Mouse (Mus musculus): Measurements from ENCODE around the gene Cacng8.

Gene Cacng8

DNA sequence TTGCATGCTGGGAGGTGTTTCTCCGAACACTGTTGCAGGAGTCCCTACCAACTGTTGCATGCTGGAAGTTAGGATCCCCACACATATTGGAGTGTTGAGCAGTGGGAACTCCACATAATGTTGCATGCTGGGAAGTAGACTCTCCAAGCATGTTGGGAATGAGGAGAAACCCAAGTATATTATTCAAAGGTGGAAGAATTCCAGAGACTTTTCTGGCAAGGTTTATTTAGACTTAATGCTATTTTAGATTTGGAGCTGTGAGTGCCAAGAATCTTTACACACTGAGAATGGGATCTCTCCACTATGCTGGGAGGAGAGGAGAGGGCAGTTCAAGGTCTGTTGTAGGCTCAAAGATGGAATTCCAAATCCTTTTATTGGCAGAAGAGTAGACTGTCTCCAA lies 41.6 kb downstream of the Cacng8 start:
- DNase-seq (ENCODE audit: low read depth): no peak

DNA sequence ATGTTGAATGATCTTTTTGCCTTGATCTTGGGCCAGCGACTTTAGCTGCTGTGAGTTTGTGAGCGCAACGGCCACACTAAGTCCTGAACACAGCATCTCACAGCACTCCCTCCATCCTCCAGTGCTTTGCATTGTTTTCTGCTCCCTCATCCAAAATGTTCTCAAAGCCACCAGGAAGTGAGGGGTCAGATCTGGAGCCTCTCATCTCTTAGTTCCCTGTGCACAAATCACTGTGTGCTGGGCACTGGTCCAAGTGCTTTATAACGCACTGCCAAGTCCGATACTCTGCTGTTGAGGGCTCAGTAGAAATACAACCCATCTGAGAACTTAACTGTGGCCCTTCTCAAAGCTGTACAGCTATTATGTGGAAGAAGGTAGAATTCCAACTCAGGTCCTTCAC lies 47.5 kb downstream of the Cacng8 start:
- DNase-seq (ENCODE audit: low read depth): no peak

DNA sequence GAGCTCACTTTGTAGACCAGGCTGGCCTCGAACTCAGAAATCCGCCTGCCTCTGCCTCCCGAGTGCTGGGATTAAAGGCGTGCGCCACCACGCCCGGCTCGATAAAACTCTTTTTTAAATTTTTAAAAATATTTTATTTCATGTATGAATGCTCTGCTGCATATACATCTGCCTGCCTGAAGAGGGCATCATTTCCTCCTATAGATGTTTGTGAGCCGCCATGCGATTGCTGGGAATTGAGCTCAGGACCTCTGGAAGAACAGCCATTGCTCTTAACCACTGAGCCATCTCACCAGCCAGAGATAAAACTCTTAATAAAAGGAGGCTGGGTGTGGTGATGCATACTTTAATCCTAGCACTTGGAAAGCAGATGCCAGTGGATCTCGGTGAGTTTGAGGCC lies 49.5 kb downstream of the Cacng8 start:
- no peak for DNase-seq (ENCODE audit: low read depth)

- DNase-seq (ENCODE audit: low read depth): no peak
Observed at GRCm38 (mm10) chr7:3440526-3440925, 50.0 kb downstream of the Cacng8 start.

DNA sequence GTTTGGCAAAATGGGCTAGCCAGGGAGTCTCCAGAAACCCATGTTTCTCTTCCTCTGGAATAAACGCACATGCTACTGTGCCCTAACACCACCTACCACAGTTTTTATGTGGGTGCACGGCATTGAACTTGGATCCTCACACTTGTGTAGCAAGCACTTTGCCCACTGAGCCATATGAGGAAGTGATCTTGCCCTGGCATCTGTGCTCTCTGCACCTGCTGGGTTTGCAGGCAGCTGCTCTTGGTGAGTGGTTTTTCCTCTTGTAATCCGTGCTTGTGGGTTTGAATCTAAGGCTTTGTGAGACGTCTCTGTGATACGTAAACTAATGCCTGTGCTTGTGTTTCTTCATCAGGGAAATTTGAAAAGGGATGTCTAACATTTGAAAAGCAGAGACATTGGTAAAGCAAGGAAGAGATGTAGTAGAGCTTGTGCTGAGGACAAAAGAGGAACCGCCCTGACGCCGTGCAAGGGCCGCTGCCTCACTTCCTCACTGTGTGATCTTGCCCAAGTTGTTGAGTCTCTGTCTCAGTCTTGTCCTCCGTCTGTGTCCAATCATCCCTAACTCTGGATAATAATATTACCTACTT lies 52.1 kb downstream of the Cacng8 start:
- DNase-seq (ENCODE audit: low read depth): peak; percentile 68

DNA sequence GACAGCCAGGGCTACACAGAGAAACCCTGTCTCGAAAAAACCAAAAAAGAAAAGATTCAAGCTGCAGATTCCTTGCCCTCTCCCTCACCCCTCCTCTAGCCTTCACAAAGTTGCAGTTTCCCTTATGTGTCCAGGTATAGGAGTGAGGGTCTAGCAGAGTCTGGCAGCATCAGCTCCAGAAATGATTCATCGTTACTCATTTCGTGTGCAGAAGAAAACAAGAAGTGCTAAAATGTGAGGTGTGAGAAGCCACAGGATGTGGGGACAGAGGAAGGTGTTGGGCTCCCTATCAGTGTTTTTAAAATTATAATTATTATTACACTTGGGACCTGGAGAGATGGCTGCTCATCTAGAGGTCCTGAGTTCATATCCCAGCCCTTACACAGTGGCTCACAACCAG lies 54.2 kb downstream of the Cacng8 start:
- peak; percentile 55 for DNase-seq (ENCODE audit: low read depth)

DNA sequence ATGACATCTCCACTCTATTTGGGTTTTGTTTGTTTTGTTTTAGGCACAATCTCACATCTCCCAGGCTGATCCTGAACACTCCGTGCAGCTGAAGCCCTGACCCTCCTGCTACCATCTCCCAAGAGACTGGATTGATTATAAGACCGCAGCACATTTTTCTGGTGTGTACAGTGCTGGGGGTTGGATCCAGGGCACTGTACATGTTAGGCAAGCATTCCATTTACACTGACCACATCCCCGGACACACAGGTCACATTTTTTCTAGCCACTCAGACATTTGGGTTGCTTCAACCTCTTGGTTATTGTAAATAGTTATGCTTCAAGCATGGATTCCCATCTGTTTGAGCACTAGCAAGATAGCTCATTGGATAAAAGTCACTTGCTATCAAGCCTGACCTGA lies 56.1 kb downstream of the Cacng8 start:
- no peak for DNase-seq (ENCODE audit: low read depth)

DNA sequence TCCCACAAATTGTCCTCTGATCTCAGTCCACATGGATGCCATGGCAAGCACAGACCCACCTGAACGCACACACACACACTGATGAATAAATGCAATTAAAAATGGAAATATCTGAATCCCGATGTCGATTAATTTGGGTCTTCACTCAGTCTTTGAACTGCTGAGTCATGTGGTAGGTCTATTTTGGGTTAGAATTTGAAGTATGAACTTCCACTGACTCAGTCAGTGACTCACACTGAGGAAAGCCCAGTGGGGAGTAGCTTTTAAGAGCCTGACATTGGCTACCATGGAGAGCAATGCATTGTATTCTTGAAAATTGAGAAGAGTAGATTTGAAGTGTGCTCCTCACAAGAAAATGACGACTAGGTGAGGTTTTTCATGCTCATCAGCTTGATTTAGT lies 56.5 kb downstream of the Cacng8 start:
- DNase-seq (ENCODE audit: low read depth): peak; percentile 85

DNA sequence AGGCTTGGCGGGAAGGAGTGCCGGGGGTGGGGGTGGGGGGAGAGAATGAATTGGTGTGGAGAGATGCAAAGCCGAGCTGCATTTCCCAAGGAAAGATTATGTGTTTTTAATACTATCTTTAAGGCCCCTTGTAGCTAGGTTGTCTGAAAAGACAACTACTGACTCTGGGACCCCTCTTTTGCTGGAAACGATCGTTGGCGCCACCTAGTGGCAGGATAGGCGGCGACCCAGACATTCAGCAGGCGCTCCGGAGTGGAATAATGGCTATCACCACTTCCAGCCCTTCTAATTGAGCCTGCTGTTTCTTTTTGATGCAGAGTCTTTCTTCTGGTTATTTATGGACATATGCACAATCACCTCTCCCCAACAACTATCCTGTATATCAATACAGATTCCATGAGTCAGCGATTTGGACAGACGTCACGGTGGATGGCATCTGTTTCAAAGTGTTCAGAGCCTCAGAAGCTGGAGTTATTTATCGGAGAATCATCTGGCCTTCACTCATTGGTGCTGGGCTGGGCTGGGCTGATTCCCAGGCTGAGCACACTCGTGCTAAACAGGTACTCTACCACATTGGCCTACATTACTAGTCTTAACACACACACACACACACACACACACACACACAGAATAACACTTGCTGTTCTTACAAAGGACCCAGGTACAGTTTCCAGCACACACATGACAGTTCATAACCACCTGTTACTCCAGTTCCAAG lies 58.4 kb downstream of the Cacng8 start:
- peak; percentile 63 for DNase-seq (ENCODE audit: low read depth)

GRCm38 (mm10) chr7:3450671-3451070 lies 60.2 kb downstream of the Cacng8 start:
- DNase-seq (ENCODE audit: low read depth): no peak

DNA sequence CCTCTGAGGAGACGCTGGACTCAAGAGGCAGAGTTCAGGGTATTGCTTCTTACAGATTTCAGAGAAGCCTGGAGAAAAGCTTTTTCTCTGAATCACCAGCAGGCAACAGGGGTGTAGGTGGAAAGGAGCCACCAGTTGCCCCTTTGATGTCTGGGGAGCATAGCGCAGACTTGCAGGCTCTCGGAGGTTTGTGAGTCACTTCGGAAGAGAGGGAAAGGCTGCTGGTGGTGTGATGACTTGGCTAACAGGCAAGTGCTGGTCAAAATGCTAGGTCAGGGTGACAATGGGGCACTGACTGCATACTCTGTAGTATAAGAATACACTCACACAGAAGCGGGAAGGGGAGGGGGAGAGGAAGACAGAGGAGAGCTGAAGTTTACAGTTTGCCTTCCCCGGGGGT lies 60.7 kb downstream of the Cacng8 start:
- DNase-seq (ENCODE audit: low read depth): peak; percentile 89

DNA sequence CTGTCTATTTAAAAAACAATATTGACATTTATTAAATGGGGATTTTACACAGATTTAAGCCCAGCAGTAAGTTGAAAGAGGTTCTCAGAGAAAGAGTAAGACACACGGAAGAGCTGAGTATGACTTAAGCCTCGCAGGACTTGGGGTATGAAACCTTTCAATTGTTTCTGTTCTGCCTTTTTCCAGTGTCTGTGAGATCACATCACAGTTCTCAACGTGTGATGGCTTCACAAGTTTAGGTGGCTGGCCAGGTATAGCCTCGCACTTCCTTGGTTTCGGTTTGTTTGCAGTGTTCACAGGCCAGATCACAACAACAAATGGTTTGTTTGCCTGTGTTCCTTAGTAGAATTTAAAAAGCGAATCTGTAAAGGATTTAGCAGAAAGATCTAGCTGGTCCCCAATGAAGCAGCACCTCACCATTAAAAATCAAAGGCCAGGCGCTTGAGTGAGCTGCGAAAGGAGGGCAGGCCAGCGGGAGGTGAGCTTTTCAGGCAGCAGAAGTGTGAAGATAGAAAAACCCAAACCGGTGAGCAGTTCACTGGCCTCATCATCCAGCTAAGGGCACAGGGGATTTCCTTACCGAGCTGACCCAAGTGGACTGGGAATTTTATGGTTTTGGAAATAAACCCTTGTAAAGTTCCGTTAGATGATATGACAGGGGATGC lies 62.5 kb downstream of the Cacng8 start:
- no peak for DNase-seq (ENCODE audit: low read depth)

DNA sequence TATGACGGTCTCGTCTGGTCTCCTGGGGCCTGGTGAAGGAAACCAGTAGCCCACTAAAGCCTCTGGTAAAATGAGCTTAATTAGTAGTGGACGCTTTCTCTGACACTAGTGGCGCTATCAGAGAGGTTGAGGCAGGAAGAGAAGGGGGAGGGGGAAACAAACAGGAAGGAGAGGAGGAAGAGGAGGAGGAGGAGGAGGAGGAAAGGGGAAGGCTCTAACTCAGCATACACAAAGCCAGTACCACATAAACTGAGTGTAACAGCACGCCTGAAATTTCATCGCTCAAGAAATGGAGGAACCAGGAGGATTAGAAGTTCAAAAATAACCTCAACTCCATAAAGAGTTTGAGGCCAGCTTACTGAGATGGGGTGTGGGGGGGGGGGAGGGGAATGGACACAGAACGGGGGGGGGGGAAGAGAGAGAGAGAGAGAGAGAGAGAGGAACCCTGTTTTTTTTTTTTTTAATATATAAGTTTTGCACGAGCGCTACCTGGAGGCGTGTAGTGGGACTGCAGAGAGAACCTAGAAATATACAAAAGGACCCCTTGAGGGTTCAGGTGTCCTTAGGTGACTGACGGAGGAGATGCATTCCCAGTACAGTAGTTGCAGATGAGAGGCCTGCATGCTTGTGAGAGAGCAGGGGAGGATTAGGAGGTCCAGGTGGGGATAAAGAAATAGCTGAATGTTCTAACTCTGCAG lies 63.2 kb downstream of the Cacng8 start:
- DNase-seq (ENCODE audit: low read depth): peak; percentile 15

GRCm38 (mm10) chr7:3457111-3457840 lies 66.8 kb downstream of the Cacng8 start:
- DNase-seq (ENCODE audit: low read depth): no peak

DNA sequence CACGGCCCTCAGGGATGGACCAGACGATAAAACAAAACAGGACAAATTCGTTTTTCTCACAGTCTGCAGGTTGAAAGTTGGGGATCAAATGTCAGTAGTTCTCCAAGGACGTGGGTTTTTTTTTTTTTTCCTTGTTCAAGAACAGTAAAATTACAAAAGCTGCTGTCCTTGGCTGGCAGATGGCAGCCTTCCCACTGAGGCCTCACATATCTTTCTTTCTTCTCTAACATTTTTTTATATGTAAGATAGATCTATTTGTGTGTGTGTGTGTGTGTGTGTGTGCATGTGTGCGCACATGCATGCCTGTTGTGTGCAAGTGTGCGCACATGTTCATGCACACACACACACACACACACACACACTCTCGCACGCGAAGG lies 67.3 kb downstream of the Cacng8 start:
- no peak for DNase-seq (ENCODE audit: low read depth)

DNA sequence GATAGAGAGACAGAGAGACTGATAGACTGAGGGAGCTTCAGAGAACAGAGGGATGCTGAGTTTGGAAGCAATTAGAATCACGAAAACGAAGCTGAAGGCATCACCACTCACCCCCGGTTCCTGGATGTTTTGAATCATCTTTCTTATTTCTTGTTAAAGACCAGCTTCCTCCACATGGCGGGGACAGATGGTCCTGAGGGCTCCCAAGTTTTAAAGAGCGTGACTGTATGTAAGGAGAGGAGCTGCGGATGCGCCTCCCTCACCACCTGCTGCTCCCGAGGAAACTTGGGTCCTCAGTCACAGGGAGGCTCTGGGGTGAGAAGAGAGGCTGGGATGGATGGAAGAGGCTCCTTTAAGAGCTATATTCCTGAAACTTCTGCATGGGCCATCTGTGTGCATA lies 69.8 kb downstream of the Cacng8 start:
- no peak for DNase-seq (ENCODE audit: low read depth)

GRCm38 (mm10) chr7:3463306-3463705 lies 72.8 kb downstream of the Cacng8 start:
- no peak for DNase-seq (ENCODE audit: low read depth)

Data from 416B (cell line).